Mouse (Mus musculus) cerebellum, postnatal 25 days (tissue): ENCODE data around the gene Lrrk2.
A peak's percentile ranks its signal among the peaks of the same experiment; 100 is the strongest.

Source experiments
- DNase-seq, 2 experiments: peaks; one replicate each; pipeline ENCODE4 v3.0.0; 2021; ENCODE audit warnings: mixed read lengths in 2 of 2

Lrrk2 gene

DNA sequence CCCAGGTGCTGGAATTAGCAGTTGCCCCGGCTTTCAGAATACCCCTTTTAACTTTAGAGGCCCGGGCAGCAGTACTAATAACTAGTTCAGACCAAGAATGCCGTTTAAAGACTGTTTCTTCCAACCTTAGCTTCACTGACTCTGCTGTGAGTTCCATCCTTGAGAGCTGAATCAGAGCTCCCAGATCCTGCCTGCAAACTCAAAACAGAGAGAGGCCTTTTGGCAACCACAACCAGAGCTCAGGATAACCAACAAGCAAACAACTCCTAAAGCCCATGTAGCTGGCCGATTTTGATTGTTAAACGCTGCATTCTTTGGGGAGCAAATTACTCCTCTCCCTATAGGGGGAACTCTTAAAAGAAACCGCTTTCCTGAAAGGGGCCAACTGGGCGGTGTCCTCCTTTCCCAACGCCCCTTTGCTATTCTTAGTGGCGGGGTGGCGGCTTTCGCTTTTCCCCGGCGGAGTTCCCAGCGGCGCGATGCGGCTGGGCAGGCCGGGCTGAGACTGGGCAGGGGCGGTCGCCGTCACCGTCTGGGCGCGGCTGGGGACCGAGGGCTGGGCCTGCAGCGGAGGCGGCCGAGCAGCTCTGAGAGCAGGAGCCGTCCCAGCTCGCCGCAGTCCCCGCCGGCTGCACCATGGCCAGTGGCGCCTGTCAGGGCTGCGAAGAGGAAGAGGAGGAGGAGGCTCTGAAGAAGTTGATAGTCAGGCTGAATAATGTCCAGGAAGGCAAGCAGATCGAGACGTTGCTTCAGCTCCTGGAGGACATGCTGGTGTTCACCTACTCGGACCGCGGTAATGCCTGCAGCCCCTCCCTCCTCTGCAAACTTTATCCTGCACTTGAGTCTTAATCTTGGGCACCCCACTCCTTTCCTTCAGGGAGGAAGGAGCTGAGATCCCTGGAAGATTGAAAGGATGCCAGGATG lies at the start of gene Lrrk2:
TSS of gene Lrrk2 (plus strand) at position 531 of the 924 bp plus-strand sequence.
- peak; percentile 84 to 89 for DNase-seq

DNA sequence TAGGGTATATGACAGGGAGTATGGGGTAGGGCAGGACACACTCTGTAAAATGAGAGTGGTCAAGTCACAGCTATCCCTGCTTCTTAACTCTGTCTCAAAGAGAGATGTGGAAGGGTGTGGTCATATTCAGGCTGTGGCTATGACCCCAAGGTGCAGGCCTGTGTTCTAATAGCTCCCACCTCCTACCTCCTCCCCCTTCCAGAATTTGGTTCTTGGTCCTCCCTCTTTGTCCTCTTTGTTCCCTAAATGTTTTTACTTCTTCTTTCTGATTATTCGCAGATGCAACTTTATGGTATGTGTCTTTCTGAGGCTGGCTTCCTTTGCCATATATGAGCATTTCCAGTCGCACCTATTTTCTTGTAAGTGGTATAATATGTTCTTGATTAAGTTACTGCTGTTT lies 48.5 kb upstream of the Lrrk2 start:
- DNase-seq: no peak

DNA sequence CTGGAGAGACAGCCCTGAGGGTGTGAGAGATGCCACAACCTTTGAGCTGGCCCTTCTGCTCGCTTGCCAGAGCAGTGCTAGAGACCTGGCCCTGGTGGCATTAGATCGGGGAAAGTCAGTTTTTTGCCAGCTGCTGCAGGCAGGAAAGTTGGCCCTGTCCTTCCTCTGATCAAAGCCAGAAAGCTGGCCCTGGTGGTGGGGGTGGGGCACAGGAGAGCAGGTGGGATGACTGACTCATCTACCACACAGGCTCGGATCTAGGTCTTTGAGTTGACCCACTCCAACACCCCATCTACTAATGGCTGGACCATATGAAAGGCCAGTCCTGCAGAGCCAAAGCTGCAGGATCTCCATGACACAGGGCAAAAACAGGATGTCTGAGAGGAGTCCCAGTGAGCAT lies 43.8 kb upstream of the Lrrk2 start:
- peak in 1 of 2 experiments; percentile 50 for DNase-seq

DNA sequence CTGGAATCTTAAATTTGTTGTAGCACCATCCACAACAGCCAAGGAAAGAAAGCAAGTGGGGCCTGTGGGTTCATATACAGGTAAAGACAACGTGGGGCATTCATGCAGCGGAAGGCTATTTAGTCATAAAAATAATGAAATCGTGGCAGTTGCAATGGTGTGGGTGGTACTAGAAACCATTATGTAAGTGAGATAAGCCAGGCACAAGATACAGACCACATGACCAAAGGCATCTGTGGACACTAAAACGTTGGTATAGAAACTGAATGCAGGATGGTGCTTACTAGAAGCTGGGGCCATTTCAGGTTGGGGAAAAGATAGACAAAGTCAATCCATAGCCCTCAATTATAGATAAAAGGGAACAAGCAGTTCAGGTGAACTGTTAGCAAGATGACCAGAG lies 40.5 kb upstream of the Lrrk2 start:
- DNase-seq: no peak

DNA sequence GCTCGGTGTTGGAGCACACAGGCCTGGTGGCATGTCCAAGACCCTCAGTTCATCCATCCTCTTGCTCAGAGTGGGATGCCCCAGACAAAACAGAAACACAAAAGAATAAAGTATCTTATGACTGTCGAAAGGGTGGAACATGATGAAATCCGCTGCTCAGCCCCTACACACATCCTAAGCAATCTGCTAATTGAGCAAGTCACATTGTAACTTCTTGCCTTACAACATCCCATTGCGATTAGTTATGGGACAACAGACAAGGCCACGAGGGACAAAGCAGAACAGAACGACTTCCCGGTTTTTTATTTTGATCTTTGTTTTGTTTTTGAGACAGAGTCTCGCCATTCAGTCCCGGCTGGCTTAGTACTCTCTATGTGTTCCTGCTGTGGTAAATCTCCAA lies 39.9 kb upstream of the Lrrk2 start:
- no peak for DNase-seq

DNA sequence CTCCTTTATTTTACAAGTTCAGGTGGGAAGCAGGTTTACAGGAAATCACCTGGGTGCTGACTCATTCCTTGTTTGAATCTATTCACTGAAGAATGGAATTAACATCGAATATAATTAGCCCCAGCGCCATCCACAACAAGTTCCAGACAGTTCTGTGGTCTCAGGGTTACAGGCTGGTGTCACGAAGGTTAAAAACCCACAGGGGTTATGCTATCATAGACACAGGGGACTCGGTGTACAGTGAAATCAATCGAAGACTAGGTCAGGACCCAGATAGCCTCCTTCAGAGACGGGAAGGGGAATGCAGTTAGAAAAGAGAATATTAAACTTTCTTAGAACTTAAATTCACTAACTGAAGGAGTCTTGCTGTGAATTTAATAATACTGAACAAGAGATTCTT lies 39.2 kb upstream of the Lrrk2 start:
- DNase-seq: no peak

DNA sequence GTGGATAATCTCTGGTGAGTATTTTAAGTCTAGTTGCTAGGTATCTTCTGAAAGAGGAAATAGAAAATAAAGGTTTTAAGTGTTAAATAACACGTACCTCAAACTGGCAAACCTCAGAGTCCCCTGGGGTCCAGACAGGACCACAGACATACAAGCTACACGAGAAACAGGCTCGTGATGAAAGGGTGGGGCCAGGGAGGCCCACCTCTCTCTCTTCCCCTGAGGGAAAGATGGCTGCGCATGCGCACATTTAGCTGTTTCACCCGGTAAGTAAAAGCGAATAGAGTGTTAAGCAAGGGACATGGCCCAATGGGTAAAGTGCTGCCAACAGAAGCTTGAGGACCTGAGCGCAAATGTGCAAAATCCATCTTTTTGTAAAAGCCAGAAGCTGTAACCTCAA lies 38.7 kb upstream of the Lrrk2 start:
- DNase-seq: no peak

DNA sequence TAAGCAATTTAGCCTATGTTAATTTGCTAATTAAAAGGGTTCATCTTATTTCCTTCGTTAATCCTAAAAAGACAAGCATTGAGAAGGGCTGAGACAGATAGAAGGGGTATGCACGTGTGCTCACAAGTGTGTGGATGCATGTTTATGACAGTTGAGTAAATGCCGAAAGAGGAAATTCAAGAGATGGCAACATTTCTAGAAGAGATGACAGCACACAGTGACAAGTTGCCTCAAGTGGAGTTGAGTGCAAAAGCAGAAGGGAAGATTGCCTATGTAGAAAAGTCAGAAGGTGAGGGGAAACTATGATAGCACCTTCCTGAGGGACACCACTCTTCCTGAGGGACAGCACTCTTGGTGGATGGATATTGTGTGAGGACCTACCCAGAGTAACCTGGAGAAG lies 31.3 kb upstream of the Lrrk2 start:
- no peak for DNase-seq

DNA sequence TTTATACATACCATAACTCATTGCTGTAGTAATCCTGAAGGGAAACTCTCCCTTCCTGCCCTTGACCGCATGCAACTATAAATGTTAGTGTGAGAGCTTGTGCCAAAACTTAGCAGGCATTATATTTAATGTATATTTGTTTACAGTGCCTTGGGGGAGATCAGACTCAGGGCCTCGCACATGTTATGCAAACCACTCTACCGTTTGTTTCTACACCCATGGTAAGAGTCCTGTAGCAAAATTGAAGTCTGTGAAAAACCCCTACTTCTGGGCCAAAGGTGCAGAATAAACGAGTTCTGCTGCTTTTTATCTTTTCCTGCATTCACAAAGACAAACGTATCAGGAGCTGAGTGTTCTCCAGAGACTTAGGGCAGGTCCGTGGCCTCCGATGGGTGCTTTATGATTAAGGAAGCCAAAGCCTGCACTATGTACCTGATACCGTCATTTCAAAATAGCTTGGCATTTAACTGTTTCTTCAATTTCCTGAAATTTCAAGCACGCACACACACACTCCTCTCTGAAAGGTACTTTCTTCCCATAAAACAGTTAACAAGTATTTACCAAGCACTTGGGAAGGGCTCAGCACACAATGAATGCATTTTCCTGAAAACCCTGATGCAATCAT lies 30.2 kb upstream of the Lrrk2 start:
- DNase-seq: no peak

DNA sequence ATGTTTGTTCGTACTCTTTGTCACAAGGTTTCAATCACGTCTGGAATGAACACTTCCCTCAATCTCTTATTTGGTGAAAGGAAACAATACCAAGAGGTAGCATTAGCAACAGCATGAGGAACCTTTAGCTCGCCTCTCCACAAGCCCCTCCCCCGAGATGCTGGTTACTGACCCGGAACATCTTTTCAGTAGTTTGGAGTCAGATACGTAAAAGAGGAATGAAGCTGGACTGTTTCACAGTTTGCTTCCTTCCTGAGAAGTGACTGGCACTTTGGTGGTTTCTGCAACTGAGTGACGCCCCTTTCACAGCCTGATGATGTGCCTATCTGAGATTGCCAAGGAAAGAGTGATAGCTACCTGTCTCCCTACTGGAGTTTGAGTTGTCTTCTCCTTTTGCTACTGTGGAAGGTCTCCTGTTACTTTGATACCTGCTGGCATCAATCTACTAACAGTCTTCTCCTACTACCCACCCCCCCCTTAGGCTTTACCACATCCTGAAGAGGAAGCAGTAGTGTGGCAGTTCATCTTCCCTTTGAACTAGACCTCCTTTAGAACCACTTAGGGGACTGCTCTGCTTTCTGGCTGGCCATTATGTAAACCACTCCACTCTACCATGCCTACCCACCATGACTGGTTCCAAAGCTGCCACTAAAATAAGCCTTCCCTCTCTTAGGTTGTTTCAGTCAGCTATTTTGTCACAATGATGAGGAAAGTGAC lies 29.2 kb upstream of the Lrrk2 start:
- DNase-seq: no peak

DNA sequence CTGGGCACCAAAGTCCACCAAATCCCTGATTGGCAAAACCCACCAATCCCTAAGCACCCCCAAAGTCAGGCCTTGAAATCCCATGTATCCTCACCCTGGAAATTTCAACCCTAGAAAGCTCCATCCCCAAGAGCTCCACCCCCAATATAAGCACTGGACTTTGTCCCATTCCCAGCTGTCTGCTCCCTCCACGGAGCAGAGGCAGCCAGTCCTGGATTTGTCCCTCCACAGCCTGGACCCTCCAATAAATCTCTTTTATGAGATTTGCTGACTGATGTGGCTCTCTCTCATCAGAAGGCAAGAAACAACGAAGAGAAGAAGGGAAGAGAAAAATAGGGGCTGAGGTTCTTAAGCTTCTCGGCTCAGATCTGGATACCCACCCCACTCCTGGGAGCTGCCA lies 22.7 kb upstream of the Lrrk2 start:
- DNase-seq: no peak

DNA sequence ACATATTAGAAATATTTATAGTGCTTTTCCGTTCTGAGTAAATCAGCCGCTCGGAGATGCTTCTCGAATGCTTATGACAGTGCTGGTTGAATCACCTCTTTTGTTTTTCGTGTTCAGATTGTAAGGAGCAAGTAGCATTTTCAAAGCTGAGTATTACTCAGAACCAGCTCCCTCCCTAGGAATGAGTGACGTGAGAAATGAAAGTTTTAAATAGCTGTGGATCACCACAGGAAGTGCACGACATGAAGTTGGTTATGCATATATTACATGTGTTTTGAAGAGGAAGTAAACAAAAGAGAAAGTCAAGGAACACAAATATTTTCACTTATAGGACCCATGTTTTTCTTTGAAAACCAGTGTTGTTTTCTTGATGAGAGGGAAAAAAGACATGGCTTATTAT lies 21.5 kb upstream of the Lrrk2 start:
- DNase-seq: no peak

DNA sequence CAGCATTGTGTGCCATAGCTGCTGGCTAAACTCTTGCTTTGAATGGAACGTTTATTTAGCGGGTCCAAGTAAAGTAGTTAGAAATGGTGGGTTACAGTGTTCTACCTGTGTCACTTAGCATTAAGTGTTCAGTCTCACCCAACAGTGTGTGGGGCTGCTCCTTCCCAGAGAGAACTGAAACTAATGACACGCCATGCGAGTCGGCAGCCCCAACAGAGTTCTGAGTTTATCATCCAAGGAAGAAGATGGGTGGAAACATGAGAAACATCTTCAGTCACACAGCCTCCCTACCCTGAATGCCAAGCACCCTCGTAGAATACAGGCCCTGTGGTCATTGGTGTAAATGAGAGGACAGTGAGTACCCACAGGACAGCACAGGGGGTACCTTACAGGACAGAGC lies 14.7 kb upstream of the Lrrk2 start:
- no peak for DNase-seq

DNA sequence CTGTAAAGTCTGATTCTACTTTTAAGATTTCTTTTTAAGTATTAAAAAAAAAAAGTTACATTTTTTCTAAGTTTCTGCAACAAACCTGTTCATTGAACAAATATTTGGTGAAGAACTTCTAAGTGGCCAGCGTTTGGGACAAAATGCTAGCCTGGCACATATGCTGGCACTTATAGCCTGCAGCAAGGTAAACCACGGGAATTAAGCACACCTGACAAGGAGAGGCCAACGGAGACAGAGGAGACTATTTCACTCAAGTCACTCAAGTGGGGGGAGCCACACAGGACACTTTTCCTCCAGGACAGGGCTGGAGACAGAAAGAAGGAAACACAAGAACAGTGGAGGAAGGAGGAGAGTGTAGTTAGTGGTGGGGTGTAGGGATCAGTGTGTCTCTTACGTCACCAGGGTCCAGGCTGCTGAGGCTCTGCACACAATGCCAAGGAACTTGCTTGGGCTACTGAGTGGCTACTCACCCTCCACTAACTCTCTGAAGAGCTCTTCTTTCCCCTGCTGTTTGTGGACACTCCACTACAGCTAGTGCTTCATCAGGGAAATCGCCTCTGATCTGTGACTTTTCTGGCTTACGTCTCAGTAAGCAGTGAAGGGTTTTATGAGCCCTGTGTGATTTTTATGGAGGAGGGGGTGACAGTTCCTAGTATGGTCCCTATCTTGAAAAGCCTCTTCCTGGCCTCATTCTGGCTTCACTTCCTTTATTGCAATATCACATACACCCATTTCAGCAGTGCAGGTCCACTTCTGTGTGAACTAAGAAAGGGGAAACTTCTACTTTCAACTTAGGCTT lies 12.5 kb upstream of the Lrrk2 start:
- no peak for DNase-seq

DNA sequence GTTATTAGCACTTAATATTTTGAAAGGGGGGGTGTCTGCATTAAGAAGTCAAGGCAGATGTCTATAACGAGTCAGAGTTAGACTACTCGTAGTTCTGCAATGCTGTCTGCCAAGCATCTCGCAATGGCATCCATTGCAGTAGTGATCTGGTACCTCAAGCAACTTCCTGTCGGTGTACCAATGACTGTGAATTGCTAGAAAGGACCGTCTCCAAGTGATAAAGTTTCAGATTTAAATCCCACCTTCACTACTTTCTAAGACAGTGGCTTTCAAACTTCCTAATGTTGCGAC lies 12.0 kb upstream of the Lrrk2 start:
- no peak for DNase-seq

DNA sequence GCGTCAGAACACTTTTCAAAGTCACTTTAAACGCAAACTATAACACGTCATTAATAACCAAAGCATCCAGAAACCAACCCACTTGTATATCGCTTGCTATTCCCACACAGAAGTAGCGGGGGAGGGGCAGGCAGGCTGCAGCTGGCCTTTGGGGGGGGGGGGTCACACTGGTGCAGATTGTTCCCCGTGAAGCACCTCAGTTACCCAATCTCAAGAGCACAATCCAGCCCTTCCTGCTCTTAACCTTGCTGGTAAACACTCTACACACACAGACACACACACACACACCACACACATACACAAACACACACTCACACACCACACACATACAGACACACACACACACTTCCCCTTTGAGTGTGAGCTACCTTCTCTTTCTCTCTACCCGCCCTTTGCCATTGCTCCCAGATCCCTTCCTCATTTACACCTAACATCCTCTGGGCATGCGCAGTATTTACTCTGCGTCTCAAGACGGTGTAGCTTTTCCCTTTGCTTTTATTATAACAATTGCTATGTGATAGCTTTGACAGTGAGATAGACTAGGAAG lies 8.3 kb upstream of the Lrrk2 start:
- DNase-seq: no peak

DNA sequence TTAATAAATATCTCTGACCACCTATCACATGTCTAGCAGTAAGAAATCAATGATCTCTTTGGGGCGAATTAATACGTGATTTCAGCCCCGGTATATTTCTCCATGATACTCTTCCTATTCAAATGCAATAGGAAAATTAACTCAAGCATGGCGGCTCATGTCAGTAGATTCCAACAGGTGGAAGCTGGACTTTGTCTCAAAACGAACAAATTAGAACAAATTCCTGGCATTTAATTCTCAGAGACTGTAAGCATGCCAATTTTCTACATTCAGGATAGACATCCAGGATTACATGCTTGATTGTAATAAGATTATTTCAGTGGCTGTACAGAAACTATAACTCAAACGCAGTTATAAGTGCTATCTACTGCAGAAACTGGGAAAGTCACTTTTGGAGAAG lies 7.4 kb upstream of the Lrrk2 start:
- DNase-seq: no peak

DNA sequence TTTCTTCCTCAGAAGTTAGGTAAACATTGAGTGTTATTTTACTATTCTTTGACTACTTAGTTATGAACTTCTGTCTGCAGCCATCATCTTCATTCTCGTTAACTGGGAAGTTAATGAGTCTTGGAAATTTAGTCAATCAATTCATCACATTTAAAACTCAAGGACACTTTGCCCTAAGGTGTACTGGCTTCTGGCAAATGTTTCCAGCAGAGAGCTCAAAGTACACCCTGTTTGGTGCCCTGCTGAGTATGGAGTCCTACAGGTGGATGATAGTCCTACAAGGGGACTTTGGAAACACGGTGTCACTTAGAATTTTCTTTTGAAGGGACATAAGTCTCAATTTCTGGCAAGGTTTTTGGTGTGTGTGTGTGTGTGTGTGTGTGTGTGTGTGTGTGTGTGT lies 1.8 kb upstream of the Lrrk2 start:
- no peak for DNase-seq

DNA sequence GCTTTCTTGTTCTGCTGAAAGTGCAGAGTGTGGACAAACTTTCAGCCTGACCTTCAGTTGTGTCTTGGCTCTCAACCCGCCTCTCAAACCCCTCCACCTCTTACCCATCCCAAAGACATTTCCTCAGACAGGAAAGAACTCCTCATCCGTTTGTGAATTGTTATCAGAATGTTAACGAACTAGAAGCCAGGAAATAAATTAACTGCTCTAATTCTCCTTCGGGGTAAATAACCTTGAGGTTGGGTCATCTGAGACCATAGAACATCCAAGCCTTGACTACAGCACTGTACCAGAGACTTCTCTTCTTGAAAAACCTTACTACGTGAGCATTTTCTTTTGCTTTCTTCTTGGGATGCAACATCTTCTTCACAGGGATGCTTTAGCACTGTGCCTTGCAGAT lies 988 bp upstream of the Lrrk2 start:
- no peak for DNase-seq

DNA sequence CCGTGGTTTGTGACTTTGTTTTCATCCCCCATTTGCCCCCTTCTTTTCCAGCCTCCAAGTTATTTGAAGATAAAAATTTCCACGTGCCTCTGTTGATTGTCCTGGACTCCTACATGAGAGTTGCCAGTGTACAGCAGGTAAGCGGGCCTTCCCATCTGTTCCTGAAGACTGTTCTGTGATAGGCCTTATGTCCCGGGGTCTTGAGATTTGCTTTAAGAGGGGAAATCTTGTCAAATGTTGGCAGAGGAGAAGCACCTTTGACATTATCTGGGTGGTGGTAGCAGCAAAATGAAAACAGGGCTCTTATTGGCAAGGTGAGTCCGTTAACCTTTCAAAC lies 562 bp downstream of the Lrrk2 start:
- DNase-seq: peak in 1 of 2 experiments; percentile 18

DNA sequence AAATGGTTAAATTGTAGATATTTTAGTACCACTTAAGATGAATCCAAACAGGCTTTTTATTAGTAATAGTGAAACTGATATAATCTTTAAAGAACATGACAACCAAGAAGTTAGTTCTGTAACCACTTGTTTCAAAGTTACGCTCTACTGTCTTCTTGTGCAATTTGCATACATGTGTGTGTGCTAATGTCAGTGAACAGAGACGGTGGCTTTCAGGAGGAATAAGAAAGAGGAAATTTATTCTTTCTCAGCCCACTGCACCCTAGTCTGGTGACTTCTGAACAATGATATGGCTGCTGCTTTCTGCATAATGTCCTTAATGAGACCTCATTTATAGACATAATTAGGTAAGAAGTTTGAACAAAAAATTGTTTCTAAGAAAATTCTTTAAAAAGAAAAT lies 7.1 kb downstream of the Lrrk2 start:
- DNase-seq: no peak

DNA sequence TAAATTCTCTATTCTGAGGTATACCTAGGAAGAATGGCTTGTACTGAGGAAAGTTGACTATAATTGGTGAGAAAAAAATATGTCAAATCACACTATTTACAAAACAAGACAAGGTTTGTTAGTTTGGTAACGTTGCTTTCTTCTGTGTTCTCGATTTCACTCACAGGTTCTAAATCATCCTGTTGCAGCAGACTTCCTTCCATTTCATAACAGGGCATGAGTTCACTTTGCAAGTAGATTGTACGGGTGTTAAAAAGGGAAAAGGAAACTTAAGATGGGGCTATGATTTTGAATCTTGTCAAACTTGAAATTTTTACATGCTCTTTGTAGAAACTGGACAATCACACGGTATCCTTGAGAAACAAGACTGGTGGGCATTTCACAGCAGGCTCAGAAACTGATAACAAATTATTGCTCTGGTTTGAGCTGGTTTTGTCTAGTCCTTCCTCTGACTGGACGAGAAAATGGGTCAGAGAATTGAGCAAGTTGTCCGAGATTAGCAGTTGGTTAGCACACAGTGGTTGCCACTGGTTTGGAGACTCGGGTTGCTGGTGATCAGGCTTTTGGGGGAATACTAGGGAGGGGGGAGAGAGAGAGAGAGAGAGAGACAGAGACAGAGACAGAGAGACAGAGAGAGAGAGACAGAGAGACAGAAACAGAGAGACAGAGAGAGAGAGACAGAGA lies 13.0 kb downstream of the Lrrk2 start:
- DNase-seq: no peak
